Mouse (Mus musculus): ENCODE data around the gene Trim2.

Gene Trim2

DNA sequence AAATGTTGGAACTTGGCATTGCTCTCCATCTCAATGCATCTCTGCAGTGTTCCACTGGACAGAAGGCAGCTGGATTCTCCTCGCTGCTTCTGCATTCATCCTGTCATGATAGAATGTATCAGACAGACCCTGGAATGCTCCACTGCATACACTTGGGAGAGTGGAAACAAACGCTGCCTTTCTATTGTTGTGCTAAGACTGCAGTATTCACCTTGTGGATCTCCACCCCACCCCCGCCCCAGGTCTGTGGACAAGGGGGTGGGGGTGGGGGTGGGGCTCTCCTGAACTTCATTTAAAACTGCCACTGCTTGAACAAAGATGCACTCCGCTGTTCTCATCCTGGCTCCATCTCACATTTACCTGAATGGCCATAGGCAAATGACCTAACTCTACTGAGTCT, 112.8 kb downstream of the Trim2 start:
- in situ Hi-C loops (cut with MboI, MseI) = no loop called here

- in situ Hi-C loops (cut with MboI, MseI) = no loop called here
Measured at GRCm38 (mm10) chr3:84191141-84191881, 115.4 kb downstream of the Trim2 start.

- in situ Hi-C loops (cut with MboI, MseI) = no loop called here
Measured at GRCm38 (mm10) chr3:84190513-84191061, 116.1 kb downstream of the Trim2 start.

GRCm38 (mm10) chr3:84189629-84190173, 117.0 kb downstream of the Trim2 start:
- in situ Hi-C loops (cut with MboI, MseI) = loop anchor here (10.0 kb wide), 1 partner anchor 355 kb away; no protein-coding TSS in a partner anchor

DNA sequence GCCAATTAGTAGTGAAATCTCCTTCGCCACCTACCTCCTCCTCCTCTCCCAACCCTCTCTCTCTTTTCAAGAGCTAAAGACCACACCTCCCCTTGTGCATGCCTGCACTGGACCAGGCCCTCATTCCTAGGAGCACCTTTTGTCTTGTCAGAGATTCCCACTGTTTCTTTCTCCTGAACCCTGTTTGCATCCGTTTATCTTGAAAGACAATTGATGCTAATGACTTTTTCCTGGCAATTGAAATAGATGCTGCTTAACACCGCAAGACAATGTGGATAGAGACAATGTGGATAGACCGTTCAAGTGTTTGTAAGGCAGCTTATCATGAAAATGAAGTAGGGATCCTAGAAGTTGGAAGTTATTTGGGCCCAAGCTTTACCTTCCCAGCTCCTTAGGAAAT, 125.0 kb downstream of the Trim2 start:
- in situ Hi-C loops (cut with MboI, MseI) = loop anchor here (10.0 kb wide), 1 partner anchor 363 kb away; no protein-coding TSS in a partner anchor

DNA sequence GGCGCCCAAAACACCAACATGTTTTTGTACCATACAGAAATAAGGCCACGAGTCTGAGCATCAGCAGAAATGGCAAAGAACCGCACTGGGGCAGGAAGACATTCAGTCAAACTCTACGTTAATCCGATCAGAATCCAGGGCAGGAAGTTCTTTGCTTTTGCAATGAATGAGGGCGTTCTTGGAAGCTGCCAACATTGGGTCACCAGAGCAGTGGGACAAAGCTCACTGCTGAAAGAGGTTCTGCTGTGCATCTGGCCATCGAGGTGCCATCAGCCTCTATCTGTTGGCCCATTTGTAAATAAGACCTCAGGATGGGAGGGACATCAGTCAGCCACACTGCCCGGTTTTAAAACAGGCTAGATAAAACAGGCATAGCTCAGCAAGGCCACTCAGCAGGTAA, 125.6 kb downstream of the Trim2 start:
- in situ Hi-C loops (cut with MboI, MseI) = loop anchor here (10.0 kb wide), 1 partner anchor 364 kb away; no protein-coding TSS in a partner anchor

- in situ Hi-C loops (cut with MboI, MseI) = loop anchor here (10.0 kb wide), 1 partner anchor 364 kb away; no protein-coding TSS in a partner anchor
Measured at GRCm38 (mm10) chr3:84180304-84180703, 126.4 kb downstream of the Trim2 start.

GRCm38 (mm10) chr3:84177834-84178233, 128.8 kb downstream of the Trim2 start:
- in situ Hi-C loops (cut with MboI, MseI) = no loop called here

DNA sequence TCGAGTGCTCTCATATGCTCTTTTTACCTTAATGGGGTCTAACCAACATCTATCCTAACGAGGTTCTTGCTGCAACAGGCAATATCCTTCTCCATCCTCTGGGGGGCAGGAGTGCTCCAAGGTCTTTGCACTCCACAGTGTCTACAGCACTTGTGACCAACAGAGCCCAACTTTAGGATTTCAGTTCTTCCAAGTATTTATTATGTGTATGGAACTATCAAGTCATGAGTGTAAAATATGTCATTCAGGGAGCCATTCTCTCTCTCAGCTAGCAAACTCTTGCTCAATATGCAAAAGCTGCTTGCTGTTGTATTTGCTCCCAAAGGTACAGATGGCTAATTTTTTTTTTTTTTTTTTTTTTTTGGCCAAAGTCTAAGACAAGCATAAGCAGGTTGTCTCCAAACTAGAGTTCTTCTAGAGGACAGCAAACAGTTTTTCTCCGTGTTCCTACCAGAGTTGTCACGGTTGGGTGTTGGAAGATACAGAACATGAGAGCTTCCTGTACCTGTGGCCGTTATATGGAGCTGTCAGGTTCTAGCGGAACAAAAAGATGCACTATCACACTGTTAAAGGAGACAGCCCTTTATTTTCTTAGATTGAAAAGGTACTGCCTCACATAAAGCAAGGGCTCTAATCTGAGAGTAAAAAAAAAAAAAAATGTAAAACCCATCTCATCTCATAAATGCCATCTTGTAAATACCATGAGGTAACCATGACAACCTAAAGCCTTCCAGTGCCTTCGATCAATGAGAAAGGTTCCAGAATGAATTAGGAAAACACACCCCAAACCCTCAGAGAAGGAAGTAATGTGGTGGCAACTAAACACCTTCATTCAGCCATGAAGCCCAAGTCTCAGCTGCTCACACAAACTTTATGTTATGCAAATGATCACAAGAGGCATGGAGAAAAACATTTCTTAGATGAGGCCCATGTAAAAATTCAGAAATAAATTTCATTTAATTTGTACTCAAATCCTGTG, 131.1 kb downstream of the Trim2 start:
- in situ Hi-C loops (cut with MboI, MseI) = no loop called here

- in situ Hi-C loops (cut with MboI, MseI) = loop anchor here (5.0 kb wide), 1 partner anchor 139 kb away; no protein-coding TSS in a partner anchor
Measured at GRCm38 (mm10) chr3:84173581-84174154, 133.0 kb downstream of the Trim2 start, which contains the start of gene Gm6525. Gene Gm6525 (plus strand): TSS chr3:84174104.

- in situ Hi-C loops (cut with MboI, MseI) = loop anchor here (5.0 kb wide), 1 partner anchor 140 kb away; no protein-coding TSS in a partner anchor
Measured at GRCm38 (mm10) chr3:84172406-84172805, 134.3 kb downstream of the Trim2 start.

- in situ Hi-C loops (cut with MboI, MseI) = loop anchor here (5.0 kb wide), 1 partner anchor 143 kb away; no protein-coding TSS in a partner anchor
Measured at GRCm38 (mm10) chr3:84169393-84170005, 137.2 kb downstream of the Trim2 start.

- in situ Hi-C loops (cut with MboI, MseI) = no loop called here
Measured at GRCm38 (mm10) chr3:84168943-84169342, 137.7 kb downstream of the Trim2 start.

DNA sequence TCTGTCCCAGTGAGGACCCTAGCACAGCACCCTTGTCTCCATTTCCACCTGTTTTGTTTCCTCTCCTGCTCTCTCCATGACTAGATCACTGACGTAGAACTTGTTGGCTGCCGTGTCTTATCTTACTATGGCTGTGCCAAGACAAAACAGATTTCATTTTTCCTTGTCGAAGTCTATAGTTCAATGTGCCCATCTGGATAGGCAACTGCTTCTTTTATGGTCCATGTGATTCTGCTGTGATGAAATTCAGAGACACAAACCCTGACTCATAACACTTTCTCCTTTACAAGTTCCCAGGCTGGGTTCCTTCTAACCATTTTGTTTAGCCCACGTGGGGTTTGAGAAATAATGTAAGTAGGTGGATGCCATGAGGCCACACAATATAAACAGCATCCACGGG, 140.6 kb downstream of the Trim2 start:
- in situ Hi-C loops (cut with MboI, MseI) = no loop called here

DNA sequence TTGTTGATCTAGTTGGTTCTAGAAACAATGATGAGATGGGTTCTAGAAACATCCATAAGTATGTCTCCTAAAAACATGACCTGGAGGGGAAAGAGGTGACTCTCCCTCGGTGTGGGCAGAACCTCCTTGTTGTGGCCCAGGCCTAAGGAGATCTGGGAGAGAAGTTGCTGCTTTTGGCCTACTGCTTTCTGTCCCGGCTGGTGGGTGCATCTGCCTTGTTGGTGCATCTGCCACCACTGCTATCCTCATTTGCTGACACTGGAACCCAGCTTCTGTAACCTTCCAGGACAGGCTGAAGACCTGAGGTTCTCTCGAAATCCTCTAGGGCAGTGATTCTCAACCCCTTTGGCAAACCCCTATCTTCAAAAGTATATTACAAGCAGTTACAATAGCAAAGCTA, 141.3 kb downstream of the Trim2 start:
- in situ Hi-C loops (cut with MboI, MseI) = no loop called here

GRCm38 (mm10) chr3:84157559-84158350, 148.9 kb downstream of the Trim2 start:
- in situ Hi-C loops (cut with MboI, MseI) = no loop called here

GRCm38 (mm10) chr3:84157011-84157410, 149.7 kb downstream of the Trim2 start:
- in situ Hi-C loops (cut with MboI, MseI) = no loop called here

DNA sequence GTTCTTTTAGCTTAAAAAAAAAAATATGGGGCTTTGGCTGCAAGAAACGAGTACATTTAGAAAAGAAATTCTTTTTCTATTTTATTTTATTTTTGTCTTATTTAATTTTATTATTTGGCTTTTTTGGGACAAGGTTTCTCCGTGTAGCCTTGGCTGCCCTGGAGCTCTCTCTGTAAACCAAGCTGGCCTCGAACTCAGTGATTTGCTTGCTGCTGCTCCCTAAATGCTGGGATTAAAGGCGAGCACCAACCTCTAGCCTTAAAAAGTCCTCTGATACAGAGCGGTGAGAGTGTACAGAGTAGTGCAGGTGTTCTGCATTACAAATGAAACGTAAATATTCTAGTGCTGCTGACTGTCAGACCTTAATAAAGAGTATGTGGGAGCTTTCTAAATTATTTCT, 150.6 kb downstream of the Trim2 start:
- in situ Hi-C loops (cut with MboI, MseI) = no loop called here

DNA sequence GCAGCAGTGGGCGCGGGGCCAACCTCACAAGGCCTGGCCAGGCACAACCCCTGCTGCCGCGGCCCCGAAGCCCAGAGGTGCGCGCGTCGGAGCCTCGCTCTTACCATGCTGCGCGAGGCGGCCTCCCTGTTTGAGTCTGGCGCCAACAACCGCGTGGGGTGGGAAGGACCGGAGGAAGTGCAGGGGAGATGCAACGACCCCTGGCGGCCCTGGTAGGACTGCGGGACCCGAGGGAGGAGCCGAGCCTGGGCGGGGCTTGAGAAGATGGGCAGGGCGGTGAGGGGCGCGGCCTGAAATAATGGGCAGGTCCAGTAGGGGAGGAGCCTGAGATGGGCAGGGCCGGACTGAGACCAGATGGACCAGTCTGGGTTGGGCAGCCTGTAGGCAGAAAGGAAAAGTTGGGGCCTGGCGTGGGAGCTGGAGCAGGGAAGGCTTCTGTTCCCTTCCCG, 151.1 kb downstream of the Trim2 start, which contains the start of gene Mnd1:
TSS of gene Mnd1 (minus strand) at position 229 of the 449 bp plus-strand sequence.
- in situ Hi-C loops (cut with MboI, MseI) = no loop called here

GRCm38 (mm10) chr3:84155146-84155545, 151.5 kb downstream of the Trim2 start:
- in situ Hi-C loops (cut with MboI, MseI) = no loop called here
